Mouse (Mus musculus): Measurements from ENCODE around the gene Arl16.
"Not testable (repeated sequence)": the region's sequence is repeated elsewhere in the genome, so short reads cannot be mapped to it uniquely, and the experiment has no call there.

Arl16 gene

DNA sequence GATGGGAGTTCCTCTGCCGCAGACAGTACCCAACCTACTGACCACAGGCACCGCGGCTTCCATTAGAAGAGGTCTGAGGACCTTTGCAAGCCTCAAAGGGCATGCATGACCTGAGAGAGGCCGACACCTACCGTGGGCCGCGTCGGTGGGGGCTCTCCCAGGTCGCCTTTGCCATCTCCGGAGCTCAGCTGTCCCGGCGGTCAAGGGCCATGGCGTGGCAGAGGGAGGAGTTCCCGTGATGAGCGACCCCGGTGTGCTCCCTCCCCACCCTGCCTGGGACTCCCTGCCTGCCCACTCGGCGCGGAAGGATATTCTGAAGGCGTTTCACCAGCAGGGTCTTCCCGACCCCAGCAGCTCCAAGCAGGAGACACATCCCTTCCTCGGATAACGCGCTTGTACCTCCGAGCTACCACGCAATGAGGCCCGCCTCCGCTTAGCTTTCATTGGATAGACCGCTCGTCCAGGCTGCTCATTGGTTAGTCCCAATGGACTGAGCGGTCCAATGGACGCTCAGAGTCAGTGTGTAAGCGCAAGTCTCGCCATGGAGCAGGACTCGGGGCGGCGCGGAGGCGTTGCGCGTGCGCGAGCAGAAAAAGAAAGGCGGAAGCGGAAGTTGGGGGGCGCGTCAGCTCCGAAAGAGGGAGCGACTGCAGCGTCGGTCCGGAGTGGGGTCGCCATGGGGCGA lies at the start of gene Arl16:
Arl16 (minus strand) TSS at position 557 of the 685 bp plus-strand sequence.
- peak; percentile 97 for DNase-seq

DNA sequence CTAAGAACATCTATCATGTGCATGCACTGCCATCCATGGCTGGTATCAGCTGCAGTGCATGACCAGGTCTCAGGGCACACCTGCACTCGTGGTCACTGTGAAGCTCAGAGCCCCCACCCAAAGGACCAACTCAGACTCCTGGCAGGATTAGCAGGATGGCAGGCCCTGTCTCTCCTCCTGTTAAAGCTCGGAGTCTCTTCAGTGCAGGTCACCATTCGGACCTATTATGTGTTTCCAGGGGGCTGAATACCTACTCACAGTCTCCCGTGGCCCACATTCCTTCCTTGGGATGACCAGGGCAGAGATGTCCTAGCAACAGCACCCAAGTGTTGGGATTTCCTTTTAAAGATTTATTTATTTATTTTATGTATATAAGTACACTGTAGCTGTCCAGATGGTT lies 49.7 kb upstream of the Arl16 start:
- no peak for DNase-seq

GRCm38 (mm10) chr11:120515611-120516010 lies 48.2 kb upstream of the Arl16 start:
- peak; percentile 67 for DNase-seq

DNA sequence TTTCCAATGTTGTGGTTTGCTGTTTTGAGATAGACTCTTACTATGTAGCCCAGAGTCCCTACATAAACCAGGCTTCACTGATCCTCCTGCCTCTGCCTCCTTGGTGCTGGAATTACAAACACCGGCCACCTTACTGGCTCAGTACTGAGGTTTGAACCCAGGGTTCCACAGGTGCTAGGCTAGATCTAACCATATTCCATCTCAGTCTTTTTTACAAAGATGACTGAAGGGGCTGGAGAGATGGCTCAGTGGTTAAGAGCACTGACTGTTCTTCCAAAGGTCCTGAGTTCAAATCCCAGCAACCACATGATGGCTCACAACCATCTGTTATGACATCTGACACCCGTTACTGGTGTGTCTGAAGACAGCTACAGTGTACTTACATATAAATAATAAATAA lies 46.9 kb upstream of the Arl16 start:
- not testable (repeated sequence) for DNase-seq

- DNase-seq = no peak
Observed at GRCm38 (mm10) chr11:120512790-120513453, 45.5 kb upstream of the Arl16 start.

DNA sequence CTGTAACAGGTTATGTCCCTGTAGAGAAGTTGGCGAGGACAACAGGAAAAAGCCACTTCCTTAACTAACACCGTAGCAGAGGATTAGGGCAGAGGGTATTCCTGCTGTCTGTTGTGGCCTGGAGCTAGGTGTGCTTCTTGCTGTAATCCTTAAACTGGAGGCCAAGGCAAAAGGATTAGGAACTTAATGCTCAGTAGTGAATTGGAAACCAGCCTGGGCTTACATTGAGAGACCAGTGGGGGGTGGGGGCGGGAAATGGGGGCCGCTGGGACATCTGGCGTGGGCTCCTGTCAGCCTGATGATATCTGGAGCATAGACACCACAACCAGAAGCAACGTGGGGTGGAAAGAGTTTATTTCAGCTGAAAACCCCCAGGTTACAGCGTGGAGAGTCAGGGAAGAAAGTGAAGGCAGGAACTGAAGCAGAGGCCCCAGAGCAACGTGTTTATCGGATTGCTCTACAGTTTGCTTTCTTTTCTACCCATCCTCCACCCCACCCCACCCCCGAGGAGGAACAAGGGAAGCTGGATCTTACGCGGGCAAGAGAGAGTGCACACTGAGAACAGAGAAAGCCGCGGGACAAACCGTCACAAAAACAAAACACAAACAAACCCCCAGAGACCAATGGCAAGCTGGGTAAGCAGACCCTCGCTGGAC lies 43.1 kb upstream of the Arl16 start:
- no peak for DNase-seq

DNA sequence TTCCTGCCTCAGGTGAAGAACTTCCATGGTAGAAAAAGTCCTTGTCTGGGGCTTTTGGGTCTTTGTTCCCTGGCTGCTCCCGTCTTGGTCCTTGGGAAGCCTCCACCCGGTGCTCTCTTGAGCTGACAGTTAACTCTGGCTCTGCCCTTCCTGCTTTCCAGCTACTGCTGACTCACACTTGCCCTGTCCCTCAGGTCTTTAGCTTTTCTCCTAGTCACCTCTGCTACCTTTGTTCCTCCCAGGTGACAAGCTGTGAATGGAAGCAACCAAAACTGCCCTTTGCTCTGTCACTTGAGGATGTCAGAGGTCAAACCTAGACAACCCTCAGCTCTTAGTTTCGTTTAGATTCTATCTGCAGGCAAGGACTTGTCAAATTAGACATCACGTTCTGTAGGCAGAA lies 42.5 kb upstream of the Arl16 start:
- DNase-seq = no peak

DNA sequence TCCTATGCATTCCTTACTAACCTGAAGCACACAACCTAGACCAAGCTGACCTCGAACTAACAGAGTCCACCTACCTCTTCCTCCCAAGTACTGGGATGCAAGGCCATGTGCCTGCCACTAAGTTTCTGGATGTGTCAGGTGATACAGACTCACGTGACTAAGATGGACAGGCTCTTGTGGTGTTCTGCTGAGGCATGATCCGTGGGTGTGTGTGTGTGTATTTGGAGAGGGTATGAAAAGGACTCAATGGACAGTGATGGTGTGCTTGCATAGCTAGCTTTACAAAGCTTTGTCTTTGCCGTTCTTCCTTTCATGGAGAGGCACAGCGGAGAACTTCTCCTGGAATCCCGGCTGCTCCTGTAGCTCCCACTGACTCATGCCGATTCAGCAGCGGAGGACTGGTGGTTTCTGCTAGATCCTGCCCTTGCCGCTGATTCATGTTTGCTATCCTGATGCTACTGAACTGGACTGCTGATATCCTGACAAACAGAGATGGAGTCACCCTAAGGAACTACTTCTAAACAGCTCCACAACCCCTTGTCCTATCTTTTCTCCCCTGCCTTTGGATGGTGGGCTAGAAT lies 41.0 kb upstream of the Arl16 start:
- DNase-seq = no peak

GRCm38 (mm10) chr11:120507611-120508289 lies 40.3 kb upstream of the Arl16 start:
- no peak for DNase-seq

DNA sequence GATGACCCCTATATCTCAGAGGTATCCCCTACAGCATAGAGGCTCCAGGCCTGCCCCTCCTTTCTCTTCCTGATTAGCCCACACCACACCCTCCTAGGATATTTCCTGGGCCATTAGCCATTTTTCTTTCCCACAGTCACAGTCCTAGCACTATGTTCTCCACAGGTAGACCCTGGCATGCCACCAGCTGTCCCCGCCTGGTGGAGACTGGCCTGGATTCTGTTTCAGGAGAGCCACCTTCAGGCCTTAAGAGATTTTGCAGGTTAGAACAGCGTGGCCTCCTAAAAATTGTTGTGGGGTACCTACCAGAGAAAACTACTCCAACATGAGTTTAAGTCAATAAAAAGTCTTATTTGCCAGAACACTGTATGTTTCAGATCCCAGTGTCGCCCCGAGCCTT lies 39.5 kb upstream of the Arl16 start:
- DNase-seq = no peak

GRCm38 (mm10) chr11:120505661-120506060 lies 38.3 kb upstream of the Arl16 start:
- no peak for DNase-seq

DNA sequence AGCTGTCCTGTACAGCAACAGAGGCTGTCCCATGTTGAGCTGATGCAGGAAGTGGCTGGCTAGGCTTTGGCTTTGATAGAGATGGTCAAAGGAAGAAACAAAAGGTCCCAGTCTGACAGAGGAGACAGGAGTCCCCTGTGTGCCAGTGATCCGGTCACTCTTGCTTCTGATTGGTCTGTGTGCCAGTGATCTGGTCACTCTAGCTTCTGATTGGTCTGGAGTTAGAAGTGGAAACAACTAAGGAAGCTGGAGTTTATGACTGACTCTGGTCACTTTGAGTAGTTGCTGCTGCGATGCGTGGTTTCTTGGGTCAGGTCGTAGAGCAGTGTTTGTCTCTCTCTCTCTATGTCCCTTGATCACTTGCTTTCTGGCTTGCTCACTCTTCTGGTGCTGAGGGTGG lies 34.3 kb upstream of the Arl16 start:
- DNase-seq = no peak

DNA sequence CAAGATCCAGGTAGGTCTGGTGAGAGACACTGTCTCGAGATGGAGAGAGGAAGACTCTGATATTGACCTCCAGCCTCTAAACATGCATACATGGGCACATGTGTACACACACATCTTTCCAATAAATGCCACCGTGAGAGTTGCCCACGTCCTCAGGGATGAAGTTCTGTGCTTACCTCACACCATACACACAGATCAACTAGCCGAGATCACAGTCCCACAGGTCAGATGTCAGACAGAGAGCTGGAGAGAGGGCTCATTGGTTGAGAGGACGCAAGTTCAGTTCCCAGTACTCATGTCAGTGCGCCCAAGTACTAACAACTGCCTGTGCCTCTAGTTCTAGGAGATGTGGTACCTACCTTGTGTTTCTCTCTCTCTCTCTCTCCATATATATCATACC lies 33.6 kb upstream of the Arl16 start:
- no peak for DNase-seq

- DNase-seq = no peak
Observed at GRCm38 (mm10) chr11:120500357-120500756, 33.0 kb upstream of the Arl16 start.

DNA sequence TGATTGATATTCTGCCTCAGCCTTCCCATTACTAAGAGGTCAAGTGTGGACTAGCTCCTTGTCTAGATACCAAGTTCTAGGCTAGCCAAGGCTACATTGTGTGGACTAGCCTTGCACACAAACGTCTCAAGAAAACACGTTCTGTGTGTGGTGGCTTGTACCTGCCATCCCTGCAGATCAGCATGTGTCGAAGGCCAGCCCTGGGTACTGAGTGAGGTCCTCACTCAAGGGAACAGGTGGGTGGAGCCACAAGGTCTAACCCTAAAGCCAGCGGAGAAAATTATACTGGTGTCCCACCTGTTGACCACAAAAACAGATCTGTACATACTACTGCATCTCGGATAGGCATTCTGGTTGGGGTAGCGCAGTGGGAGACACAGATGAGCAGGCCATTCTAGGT lies 32.5 kb upstream of the Arl16 start:
- no peak for DNase-seq

DNA sequence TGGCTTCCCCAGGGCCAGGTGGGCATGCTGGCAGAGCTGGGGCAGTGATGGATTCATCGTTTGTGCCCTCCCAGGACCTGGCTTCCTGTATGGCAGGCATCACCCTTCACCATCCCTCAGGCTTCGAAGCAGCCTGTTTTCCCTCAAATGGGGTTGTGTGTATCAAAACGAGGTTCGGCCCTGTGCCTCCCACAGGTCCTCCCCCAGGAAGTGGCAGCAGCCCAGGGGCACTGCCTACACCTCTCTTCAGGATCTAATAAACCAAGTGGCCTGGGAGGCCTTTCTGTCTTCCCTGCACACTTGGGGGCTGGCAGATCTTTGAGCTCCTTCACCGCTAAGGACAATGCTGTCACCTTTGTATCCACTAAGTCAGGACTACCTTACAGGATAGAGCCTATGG lies 31.5 kb upstream of the Arl16 start:
- no peak for DNase-seq

DNA sequence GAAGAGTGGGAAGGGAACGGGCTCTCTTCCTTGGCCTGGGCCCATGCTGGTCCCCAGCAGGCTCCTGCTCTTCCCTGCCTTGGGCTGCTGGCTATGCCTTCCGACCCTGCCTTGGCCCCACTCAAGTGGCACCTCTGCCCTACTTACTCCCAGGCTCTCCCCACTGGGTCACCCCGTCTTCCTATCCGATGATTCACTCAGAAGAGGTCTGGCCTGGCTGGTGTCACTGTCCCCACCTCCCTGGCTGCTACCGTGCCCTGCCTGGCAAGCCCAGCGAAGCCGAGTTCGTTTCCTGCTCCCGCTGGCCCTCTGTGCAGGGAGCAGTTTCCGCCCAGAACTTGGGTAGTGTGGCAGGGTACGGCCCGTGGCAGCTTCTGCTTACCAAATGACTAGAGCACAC lies 30.8 kb upstream of the Arl16 start:
- DNase-seq = no peak

DNA sequence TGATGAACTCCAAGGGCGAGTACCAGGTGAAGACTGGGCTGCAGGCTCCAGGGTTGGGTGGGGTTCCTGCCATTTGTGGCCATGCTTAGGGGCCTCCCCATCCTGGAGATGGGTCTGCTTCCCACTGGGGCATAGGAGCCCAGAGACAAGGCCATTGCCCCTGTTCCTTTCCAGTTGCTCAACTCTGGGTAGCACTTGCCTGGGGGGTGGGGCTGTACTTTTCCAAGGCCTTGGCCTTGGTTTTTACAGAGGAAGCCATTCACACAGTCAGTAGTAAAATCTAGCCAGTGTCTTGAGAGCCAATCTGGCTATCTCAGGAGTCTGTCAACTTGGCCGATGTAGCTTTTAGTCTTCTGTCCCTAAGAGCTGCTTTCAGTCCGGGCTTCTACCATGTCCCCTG lies 30.0 kb upstream of the Arl16 start:
- DNase-seq = no peak

DNA sequence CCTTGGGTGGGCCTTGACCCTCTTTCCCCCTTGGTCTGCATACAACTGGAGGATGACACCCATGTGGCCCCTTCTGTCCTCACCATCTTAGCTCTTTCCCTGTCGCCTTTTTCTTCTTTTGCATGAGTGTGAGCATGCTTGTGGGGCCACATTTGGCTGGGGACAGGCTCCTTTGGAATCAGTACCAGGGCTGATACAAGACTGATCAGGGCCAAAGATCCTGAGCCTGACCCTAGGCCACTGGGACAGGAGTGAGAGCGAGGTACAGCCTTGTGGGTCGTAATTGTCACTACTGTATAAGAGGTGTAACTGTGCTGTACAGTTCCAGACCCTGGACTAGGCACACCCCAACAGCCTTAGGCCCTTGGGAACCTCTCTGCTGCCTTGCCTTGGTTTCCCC lies 26.5 kb upstream of the Arl16 start:
- no peak for DNase-seq

DNA sequence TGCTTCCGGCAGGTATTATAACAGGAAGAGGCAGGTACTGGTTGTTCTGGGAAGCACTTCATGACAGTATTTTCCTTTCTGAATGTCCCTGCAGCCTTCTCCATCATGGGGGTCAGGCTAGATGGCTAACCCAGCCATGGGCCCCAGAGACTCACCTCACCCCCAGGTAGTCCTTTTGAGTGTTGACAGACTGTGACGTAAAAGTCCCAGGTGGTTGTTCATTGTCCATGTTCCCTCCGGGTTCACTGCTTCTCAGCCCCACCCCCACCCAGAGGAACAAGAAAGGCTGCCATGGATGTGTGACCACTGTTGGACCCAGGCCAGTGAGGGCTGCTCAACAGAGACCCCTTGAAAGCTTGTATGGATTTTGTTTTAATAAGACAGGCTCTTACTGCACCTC lies 25.9 kb upstream of the Arl16 start:
- no peak for DNase-seq

- no peak for DNase-seq
Observed at GRCm38 (mm10) chr11:120492878-120493203, 25.4 kb upstream of the Arl16 start.

DNA sequence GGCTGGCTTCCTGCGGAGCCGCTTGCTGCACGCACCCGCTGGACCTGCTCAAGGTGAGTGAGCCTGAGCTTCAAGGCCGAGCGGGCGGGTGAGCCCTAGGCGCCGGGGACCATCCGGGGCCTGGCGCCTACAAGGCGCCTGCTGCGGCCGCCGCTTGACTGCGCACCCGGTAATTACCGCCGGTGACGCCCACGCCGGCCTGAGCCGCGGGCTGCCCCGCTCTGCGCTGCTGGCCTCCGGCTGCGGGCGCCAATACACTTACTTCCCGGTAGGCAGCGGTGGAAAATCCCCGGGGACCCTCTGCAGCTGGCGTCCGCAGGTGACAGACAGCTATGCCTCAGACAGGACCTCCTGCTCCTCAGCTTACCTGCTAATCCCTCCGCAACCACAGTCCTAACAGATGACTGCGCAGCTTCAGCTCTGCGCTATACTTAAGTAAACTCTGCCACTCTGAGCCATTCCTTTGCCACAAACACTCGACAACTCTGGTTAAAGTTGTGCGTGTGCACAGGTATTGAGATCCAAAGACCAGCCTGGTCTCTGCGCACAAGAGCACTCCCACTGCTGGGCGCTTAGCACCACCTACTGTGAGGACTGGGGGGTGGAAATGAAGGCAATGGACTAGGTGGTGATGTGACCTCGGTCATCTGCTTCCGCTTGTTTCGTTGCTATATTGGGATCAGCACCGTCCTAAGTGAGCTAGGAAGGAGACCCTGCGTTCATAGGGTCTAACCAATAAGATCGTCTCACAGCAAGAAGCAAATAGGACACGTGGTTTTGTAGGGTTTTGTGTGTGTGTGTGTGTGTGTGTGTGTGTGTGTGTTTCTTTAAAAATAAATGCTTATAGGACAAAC lies 24.8 kb upstream of the Arl16 start:
- DNase-seq = no peak
